Mouse (Mus musculus): ENCODE measurements at regions not wholly inside any gene's neighbourhood (a gene's known extent, or its start where the extent isn't known, plus 50 kb on each side); places are given as distances from the start of the nearest gene placed in this dataset.

DNA sequence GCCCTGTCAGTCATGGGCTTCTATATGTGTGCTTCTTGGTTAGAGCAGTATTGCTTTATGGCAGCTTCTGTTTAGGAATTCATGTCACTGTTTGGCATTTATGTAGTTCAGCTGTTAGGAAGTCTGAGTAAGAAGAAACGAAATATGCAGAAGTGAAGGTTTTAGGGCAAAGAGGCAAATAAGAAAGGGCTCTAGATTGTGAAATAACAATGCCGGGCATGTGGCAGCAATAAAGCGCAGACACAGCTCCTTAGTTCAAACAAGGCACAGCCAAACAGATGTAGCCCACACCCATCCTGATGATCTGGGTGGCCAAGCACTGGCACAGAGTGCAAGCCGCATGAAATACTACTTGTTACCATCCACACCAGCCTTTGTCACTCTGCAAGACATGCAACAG, 175.3 kb upstream of the Mef2c start:
- WGBS = 78% methylated on average over 4 of the region's 4 CpGs
- Histone ChIP-seq H3K36me3 (ENCODE audit: control insufficient read depth, insufficient read depth, low read length) (no peaks in the 10 kb centered on the region), H3K27me3 (ENCODE audit: control insufficient read depth, insufficient read depth, low read length) (no peaks in the 10 kb centered on the region), H3K4me1 (ENCODE audit: control insufficient read depth, insufficient read depth, insufficient read length) (no peaks in the 10 kb centered on the region), H3K27ac (ENCODE audit: insufficient read depth, low read length) (no peak overlapping the region), H3K4me3 (ENCODE audit: extremely low read depth, insufficient read depth, insufficient read length) (no peak overlapping the region)
- no peak for DNase-seq (ENCODE audit: low read depth in 1 of 2, low spot score in 2 of 2)
- TF ChIP-seq POLR2A (IDR thresholded peaks at IDR 0.05; ENCODE audit: low read depth, low read length) (no peak), CTCF (IDR thresholded peaks at IDR 0.05; ENCODE audit: extremely low read depth, insufficient read depth, insufficient read length, insufficient replicate concordance) (no peak)

DNA sequence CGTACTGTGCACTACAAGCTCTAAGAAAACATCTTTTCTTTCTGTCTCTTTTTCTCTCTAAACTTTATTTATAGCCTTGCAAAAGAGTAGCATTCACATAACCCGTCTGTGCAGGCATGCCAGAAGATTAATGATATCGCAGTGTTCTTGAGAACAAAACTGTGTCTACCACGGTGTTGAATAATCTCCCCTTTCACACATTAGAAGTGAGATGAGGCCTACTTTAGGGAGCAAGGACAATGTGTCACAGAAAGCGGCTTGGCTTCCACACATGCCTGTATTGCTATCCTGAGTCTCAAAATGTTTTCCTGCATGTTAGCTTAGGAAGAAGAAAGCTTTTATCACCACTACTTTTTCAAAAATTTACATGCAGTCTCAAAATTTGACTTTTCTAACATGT, 170.1 kb upstream of the Mef2c start:
- 82% methylated on average over 5 of the region's 5 CpGs for WGBS
- Histone ChIP-seq H3K4me3 (ENCODE audit: extremely low read depth, insufficient read depth, insufficient read length) (no peak overlapping the region), H3K27ac (ENCODE audit: insufficient read depth, low read length) (no peak overlapping the region), H3K27me3 (ENCODE audit: control insufficient read depth, insufficient read depth, low read length) (no peaks in the 10 kb centered on the region), H3K36me3 (ENCODE audit: control insufficient read depth, insufficient read depth, low read length) (no peaks in the 10 kb centered on the region), H3K4me1 (ENCODE audit: control insufficient read depth, insufficient read depth, insufficient read length) (no peaks in the 10 kb centered on the region)
- TF ChIP-seq POLR2A (IDR thresholded peaks at IDR 0.05; ENCODE audit: low read depth, low read length) (no peak), CTCF (IDR thresholded peaks at IDR 0.05; ENCODE audit: extremely low read depth, insufficient read depth, insufficient read length, insufficient replicate concordance) (no peak)
- DNase-seq (ENCODE audit: low read depth in 1 of 2, low spot score in 2 of 2) = no peak

DNA sequence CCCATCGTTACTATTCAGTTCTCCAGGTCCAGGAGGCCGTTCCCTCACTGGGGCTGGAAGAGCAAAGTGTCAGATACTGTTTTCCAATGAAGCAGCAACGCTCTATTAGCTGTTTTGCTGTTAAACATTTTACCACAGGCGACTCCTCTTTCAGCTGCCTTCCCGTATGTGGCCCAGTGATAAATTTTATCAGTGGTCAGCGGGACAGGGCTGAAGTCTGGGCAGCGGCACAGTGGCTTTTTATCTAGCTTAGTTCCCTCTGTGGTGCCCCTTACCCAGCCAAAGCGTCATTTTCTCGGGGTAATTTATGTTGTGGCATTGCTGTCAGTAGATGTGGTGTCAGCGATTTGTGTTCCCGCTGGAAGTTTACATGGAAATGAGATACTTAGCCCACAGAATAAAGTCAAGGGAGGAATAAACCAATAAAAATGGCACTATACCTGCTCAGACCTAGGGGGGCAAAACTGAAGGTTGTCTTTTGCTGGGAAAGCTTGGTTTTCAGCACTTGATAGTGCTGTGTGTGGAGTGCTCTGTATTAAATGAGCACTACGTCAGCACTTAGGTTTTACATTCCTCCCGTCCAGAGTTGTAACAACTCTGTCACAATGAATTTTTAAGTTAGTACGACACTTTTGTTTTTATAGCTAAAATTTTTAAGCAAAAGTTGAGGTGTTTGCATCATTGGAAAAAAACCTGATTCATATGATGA, 159.1 kb upstream of the Mef2c start:
- no peak for DNase-seq (ENCODE audit: low read depth in 1 of 2, low spot score in 2 of 2)

DNA sequence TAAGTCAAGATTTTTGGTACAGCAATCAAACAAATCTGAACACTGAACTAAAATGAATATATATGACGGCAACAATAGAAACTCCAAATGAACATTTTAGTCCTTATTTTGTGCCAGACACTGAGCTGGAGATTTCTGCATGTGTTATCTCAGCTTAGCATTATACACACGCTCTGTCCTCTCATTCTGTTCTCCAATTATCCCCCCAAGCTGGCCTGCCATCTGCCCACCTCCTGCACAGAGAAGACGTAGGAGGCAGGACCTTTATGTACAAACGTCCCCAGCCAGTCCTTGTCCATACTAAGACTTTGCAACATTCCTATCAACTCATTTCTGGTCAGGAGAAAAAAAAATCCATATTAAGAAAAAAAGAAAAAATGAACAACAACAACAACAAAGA, 148.5 kb upstream of the Mef2c start:
- H3K36me3 ChIP-seq (ENCODE audit: control insufficient read depth, insufficient read depth, low read length) = no peaks in the 10 kb centered on the region
- WGBS = 88% methylated on average over 4 of the region's 4 CpGs
- DNase-seq (ENCODE audit: low read depth in 1 of 2, low spot score in 2 of 2) = no peak
- H3K4me3 ChIP-seq (ENCODE audit: extremely low read depth, insufficient read depth, insufficient read length) = no peak overlapping the region
- H3K4me1 ChIP-seq (ENCODE audit: control insufficient read depth, insufficient read depth, insufficient read length) = no peaks in the 10 kb centered on the region
- no peaks in the 10 kb centered on the region for H3K27me3 ChIP-seq (ENCODE audit: control insufficient read depth, insufficient read depth, low read length)
- H3K27ac ChIP-seq (ENCODE audit: insufficient read depth, low read length) = no peak overlapping the region
- no peak for TF ChIP-seq POLR2A (IDR thresholded peaks at IDR 0.05; ENCODE audit: low read depth, low read length)
- no peak for TF ChIP-seq CTCF (IDR thresholded peaks at IDR 0.05; ENCODE audit: extremely low read depth, insufficient read depth, insufficient read length, insufficient replicate concordance)

More for the DNA sequence above, 159.1 kb upstream of the Mef2c start:
- Histone ChIP-seq H3K27ac (ENCODE audit: insufficient read depth, low read length) (peak overlapping the region; percentile 57), H3K4me3 (ENCODE audit: extremely low read depth, insufficient read depth, insufficient read length) (no peak overlapping the region), H3K4me1 (ENCODE audit: control insufficient read depth, insufficient read depth, insufficient read length) (no peaks in the 10 kb centered on the region), H3K36me3 (ENCODE audit: control insufficient read depth, insufficient read depth, low read length) (no peaks in the 10 kb centered on the region), H3K27me3 (ENCODE audit: control insufficient read depth, insufficient read depth, low read length) (no peaks in the 10 kb centered on the region)
- WGBS = 64% methylated on average over 14 of the region's 14 CpGs
- TF ChIP-seq CTCF (IDR thresholded peaks at IDR 0.05; ENCODE audit: extremely low read depth, insufficient read depth, insufficient read length, insufficient replicate concordance) = no peak
- TF ChIP-seq POLR2A (IDR thresholded peaks at IDR 0.05; ENCODE audit: low read depth, low read length) = no peak

DNA sequence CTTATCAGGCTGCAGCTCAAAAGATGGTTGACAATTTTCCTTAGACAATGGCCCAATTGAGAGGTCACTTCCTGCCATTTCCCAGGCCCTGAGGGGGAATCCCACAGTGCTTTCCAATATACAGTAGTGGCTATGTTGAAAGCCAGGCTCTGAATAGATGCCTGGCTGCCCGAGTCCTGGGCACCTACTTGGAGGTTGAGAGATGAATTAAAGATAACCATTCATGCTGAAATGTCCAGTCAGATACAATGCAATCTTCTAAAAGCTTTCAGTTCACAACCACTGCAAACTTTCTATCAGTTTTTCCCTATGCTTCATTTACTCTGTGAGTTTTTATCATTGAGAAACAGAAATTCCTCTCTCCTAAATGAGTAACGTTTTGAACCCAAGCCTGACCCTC, 143.3 kb upstream of the Mef2c start:
- no peak for TF ChIP-seq POLR2A (IDR thresholded peaks at IDR 0.05; ENCODE audit: low read depth, low read length)
- no peak for TF ChIP-seq CTCF (IDR thresholded peaks at IDR 0.05; ENCODE audit: extremely low read depth, insufficient read depth, insufficient read length, insufficient replicate concordance)
- DNase-seq (ENCODE audit: low read depth in 1 of 2, low spot score in 2 of 2) = no peak
- WGBS = 80% methylated on average over 2 of the region's 2 CpGs
- Histone ChIP-seq H3K4me1 (ENCODE audit: control insufficient read depth, insufficient read depth, insufficient read length) (no peaks in the 10 kb centered on the region), H3K4me3 (ENCODE audit: extremely low read depth, insufficient read depth, insufficient read length) (no peak overlapping the region), H3K36me3 (ENCODE audit: control insufficient read depth, insufficient read depth, low read length) (no peaks in the 10 kb centered on the region), H3K27me3 (ENCODE audit: control insufficient read depth, insufficient read depth, low read length) (no peaks in the 10 kb centered on the region), H3K27ac (ENCODE audit: insufficient read depth, low read length) (no peak overlapping the region)

DNA sequence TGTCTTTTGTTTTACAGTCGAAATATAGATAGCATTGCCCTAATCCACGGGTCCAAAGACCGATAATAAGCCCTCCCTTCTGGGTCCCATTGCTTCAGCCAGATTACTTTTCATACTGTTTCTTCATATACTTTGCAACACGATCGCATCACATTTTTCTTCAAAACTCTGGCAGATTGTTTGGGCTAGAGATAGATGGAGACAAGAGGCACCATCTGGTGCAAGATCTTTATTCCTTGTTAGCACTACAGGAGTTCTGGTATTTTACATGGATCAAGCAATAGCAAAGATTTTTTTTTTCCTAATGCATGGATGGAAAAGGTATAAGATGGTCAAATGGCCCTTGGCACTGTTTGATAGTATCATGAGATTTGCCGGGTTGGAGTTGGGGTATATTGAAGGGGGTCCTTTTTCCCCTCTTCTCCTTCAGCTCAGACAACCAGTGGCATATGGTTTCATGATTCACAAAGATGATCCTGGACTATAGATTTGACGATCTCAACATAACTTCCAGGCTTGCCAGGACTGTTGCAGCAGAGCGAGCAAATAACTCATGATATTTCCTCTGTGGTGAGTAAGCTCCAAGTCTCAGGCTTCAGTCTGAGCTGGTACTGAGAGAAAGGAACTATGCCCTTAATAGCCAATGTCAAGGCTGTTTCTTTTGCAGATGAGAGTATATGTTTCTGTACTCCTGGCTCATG, 127.6 kb upstream of the Mef2c start:
- 93% methylated on average over 8 of the region's 8 CpGs for WGBS
- H3K27me3 ChIP-seq (ENCODE audit: control insufficient read depth, insufficient read depth, low read length) = no peaks in the 10 kb centered on the region
- H3K4me3 ChIP-seq (ENCODE audit: extremely low read depth, insufficient read depth, insufficient read length) = no peak overlapping the region
- no peak overlapping the region for H3K27ac ChIP-seq (ENCODE audit: insufficient read depth, low read length)
- DNase-seq (ENCODE audit: low read depth in 1 of 2, low spot score in 2 of 2) = no peak
- H3K4me1 ChIP-seq (ENCODE audit: control insufficient read depth, insufficient read depth, insufficient read length) = no peaks in the 10 kb centered on the region
- H3K36me3 ChIP-seq (ENCODE audit: control insufficient read depth, insufficient read depth, low read length) = no peaks in the 10 kb centered on the region
- no peak for TF ChIP-seq CTCF (IDR thresholded peaks at IDR 0.05; ENCODE audit: extremely low read depth, insufficient read depth, insufficient read length, insufficient replicate concordance)
- no peak for TF ChIP-seq POLR2A (IDR thresholded peaks at IDR 0.05; ENCODE audit: low read depth, low read length)

DNA sequence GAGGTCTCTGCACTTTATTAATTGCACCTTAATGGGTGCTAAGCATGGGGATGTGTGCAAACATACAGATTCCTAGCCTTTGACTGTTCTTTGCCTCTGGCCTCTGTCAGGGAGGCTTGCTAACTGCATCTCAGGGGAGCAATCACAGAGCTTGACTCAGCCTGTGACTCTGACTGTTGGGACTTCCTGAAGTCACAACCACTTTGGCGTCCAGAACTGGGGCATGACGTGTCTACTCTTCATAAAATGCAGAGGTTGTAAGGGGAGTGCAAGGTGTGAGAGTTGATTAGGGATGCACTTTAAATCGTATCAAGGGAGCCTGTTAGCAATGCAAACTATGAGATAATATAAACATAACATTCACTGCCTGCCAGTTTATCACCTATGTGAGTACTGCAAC, 125.2 kb upstream of the Mef2c start:
- WGBS = 68% methylated on average over 3 of the region's 3 CpGs
- Histone ChIP-seq H3K4me1 (ENCODE audit: control insufficient read depth, insufficient read depth, insufficient read length) (no peaks in the 10 kb centered on the region), H3K27me3 (ENCODE audit: control insufficient read depth, insufficient read depth, low read length) (no peaks in the 10 kb centered on the region), H3K4me3 (ENCODE audit: extremely low read depth, insufficient read depth, insufficient read length) (no peak overlapping the region), H3K27ac (ENCODE audit: insufficient read depth, low read length) (no peak overlapping the region), H3K36me3 (ENCODE audit: control insufficient read depth, insufficient read depth, low read length) (no peaks in the 10 kb centered on the region)
- no peak for DNase-seq (ENCODE audit: low read depth in 1 of 2, low spot score in 2 of 2)
- no peak for TF ChIP-seq POLR2A (IDR thresholded peaks at IDR 0.05; ENCODE audit: low read depth, low read length)
- no peak for TF ChIP-seq CTCF (IDR thresholded peaks at IDR 0.05; ENCODE audit: extremely low read depth, insufficient read depth, insufficient read length, insufficient replicate concordance)

Data from spleen, adult 2 months (tissue).